Mouse (Mus musculus): ENCODE data around the gene Swap70.

Gene Swap70

DNA sequence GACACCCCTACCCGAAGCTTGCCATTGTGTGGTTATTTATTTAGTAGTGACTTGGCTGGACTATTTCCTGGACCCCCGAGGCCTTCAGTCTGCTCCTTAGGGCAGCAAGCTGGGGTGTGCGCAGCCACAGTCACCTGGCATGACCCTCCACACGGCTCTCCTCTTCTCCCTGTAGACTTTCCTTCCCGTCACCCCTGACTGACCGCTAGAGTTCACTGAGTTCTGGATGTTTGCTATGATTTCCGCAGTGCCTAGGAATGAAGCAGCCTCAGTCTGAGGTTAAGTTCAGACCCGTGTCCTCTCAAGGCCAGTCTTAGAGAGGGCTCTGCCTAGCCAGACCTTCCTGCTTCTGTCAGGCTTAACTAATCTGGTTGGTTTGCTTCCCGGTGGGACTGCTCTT lies 50.3 kb downstream of the Swap70 start:
- DNase-seq (ENCODE audit: low read depth in 1 of 2, low spot score in 2 of 2), result no peak

DNA sequence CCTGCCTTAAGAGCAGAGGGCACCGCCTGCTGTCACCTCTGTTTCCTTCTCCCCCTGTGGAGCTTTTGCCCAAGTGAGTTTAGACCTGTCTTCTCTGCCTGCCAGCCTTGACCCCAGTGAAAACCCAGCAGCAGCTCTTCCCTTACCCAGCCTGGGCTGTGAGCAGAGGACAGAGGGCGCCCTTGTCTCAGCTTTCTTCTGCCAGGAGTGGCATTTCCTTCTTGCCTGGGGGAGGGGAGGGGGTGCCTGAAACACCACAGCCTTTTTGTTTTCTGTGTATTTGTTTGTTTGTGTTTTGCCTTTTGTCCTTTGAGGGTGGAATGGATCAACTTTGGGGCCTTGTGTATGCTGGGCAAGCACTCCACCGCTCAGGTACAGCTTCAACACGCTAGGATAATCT lies 50.9 kb downstream of the Swap70 start:
- DNase-seq (ENCODE audit: low read depth in 1 of 2, low spot score in 2 of 2), result no peak

DNA sequence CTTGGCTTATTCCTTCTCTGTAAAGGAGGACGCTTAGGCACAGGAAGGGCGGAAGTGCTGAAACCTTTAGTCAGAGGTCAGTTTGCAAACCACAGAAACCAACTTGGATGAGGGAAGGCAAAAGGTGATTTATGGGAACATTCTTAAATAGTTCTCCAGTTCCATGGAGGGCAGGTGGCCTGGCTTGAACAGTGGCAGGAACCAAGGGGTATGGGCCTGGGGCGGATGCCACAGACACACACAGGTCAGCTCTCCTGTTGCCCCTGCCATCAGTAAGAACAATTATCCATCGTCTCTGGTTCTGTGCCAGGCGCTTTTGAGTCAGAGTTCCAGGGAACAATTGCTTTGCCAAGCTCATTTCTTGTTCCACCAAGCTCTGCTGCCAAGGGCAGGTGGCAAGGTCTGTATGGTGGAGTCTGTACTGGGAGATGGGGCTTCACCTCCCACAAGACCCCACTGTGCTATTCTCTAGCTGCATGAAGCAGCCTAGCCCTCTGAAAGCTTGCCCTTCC lies 56.3 kb downstream of the Swap70 start:
- DNase-seq (ENCODE audit: low read depth in 1 of 2, low spot score in 2 of 2), result no peak

DNA sequence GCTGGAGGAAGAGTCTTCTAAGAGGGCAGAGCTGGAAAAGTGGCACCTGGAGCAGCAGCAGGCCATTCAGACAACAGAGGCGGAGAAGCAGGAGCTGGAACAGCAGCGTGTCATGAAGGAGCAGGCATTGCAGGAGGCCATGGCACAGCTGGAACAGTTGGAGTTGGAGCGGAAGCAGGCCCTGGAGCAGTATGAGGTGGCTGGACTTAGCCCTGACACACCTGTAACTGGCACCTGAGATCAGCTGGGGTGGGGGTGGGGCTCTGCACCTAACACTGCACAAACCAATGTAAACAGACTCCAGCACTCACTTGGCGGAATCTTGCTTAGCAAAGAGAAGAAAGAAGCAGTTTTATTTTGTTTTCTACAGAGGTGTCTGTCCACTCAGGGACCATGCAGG lies 57.7 kb downstream of the Swap70 start:
- DNase-seq (ENCODE audit: low read depth in 1 of 2, low spot score in 2 of 2), result no peak

DNA sequence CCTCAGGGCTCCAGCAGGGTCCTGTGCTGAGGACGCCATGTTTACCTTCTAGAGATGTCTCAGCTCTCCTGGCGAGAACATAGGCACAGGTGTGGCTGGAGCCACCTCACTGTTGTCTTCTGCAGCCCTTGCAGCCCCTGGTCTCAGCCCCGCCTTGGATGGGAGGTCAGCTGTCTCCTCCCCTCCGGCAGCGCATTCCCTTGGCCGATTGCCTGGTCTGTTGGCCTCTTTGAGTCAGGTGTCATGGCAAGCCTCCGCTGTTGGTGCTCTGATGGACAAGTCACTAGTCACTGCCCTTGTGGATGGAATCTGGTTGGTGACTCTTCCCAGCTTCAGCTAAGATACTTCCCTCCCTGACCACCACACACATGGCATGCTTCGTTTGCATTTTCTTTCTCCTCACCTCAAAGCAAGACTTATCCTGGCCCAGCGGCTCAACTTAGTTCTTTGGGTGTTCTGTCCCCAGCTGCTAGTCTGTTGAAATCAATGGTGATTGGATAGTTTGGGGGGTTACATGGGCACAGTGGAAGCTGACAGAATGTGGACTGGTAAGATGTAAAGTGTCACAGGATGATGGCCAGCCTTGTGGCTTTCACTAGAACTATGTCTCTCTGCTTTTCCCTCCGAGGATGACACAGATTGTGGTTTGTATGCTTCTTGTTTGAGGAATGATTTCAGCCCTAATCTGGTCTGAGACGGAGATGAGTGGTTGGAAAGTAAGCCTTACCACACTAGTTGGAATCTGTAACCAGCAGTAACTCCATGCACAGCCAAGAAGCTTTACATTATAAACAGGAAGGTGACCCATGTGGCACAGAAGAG lies 60.1 kb downstream of the Swap70 start:
- no peak for DNase-seq (ENCODE audit: low read depth in 1 of 2, low spot score in 2 of 2)

DNA sequence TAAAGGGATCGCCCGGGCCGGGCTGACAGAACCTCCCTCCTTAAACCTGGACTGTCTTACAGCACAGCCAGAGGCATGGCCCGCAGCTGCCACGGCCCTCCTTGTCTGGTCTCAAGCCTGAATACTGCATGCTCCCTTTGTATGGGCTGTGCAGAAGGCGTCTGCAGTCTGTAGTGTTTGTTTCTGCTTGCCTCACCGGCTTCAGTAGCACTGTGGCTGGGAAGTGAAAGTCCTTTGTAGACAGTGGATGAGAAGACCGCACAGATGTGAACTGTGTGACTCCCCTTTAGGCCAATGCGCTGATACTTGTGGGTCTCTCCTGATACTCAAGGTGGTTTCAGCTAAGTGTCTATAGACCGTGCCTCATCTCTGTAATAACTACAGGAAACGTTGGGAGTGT lies 61.3 kb downstream of the Swap70 start:
- no peak for DNase-seq (ENCODE audit: low read depth in 1 of 2, low spot score in 2 of 2)

DNA sequence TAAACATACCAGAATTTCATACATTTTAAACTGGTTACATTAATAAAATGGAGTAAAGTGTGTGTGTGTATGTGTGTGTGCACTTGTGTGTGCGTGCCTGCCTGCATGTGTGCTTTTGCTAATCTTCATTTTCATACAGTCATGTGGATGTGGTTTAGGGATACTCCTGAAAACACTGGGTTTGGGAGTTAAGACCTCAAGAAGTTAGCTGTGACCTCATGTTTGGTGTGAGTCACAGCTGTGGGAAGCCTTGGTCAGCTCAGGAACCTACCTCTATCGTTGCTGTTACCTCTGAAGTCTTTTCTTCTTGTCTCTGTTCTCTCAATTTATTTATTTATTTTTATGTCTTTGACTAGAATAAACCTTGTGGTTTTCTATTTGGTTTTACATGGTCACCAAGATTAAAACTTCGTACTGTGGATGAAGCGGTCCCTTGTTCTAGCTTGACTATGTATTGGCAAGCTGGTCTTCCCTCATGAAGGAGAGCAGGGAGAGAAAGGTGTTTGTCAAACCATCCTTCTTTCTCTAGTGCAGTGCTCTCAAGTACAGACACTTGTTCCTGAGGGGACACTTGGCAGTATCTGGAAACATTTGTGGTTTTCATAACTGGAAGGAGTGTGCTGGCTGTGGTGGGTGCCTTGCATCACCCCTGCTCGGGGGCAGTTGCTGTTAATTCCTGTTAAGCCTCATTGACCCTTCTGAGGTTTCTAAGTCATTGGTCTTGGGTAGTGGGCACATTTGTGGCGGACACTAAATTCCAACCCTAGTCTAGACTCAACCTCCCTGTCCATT lies 62.2 kb downstream of the Swap70 start:
- no peak for DNase-seq (ENCODE audit: low read depth in 1 of 2, low spot score in 2 of 2)

DNA sequence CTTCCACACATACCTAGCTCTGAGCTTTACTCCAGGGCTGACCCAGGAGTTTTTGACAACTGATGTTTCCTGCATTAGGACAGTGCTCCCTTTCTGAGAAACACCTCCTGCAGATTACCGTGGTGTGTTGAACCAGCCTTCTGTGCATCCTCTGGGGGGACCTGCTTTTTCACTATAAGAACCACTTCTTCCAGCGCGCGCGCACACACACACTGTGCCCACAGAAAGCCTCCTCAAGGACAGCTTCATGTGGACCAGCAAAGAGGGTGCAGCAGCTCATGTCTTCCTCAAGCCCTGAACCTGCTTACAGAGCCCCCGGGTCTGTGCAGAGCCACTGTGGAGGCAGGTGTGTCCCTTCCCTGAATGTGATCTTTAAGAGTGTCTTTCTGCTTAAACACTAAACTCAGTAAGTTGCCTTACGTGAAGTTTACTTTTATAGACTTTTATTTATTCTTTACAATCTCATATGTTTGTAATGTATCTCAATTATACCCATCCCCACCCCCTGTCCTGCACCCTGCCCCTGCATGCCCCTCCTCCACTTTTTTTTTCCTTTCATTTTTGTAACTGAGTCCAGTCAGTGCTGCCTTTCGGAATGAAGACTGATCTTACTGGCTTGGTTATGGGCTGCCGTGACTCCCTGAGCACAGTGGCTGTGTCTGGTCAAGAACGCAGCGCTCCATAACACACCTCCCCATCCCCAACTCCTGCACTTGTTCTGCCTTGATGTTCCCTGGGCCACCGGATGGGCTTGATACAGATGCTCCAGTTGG lies 63.8 kb downstream of the Swap70 start:
- no peak for DNase-seq (ENCODE audit: low read depth in 1 of 2, low spot score in 2 of 2)

DNA sequence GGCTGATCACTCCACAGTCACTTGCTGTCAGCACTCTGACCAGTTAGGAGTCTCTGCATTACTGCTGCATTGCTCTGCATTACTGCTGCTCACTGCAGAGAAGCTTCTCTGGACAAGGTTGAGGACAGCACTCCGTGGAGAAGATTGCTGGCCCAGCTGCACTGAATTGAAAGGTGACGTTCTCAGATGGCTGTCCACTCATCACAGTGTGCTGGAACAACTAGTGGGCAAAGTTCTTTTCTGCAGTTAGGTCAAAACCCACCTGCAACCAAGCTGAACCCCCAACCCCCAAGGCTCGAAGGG lies 64.3 kb downstream of the Swap70 start:
- DNase-seq (ENCODE audit: low read depth in 1 of 2, low spot score in 2 of 2), result no peak

DNA sequence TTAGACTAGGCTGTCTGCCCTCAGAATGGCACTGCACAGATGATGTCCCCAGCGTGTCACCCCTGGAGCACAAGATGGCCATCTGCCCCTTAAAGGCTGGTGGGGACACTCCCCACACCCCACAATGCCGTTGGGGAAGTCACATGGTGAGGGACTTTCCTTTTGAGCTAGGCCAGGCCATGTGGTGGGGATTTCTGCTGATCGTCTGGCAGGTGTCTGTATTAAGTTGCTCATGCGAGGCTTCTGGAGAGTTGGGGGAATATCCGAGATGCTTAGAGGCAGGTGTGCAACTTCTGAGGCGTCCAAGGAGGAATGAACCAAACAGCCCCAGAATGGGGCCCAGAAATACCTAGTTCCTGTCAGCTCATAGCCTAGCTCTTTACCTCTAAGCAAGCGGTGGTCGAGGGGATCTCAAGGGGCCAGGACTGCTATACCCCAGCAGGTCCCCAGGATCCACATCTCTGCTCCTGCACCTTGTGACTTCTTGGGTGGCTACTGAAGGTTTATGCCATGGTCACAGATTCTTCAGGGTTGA lies 64.8 kb downstream of the Swap70 start:
- no peak for DNase-seq (ENCODE audit: low read depth in 1 of 2, low spot score in 2 of 2)

DNA sequence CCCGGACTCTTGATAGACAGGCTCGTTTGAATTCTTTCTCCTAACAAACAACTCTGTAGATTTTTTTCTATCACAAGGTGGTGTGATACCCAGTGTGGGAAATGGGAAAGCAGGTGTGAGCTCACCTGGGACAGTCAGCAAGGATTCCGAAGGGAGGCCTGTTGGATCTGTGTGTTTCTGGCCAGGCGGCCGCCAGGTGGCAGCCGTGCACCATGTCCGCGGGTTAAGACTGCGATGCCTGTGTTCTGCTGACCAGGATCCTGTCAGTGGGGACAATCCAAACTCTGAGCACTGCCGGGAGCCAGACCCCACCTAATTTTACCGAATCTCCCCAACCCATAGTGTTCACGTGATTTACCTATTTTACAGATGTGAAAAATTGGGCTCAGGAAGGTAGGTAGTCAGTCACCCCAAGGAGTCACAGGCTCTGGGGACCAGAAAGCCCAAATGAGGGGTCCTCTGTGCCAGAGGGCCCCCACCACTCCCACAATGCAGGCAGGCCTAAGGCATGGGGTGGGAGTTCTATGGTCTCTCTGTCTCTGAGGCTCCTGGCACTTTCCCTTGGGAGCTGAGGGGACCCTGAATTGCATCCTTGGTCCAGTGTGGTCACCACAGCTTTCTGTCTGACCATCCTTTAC lies 65.4 kb downstream of the Swap70 start:
- peak; percentile 13 to 48 for DNase-seq (ENCODE audit: low read depth in 1 of 2, low spot score in 2 of 2)

DNA sequence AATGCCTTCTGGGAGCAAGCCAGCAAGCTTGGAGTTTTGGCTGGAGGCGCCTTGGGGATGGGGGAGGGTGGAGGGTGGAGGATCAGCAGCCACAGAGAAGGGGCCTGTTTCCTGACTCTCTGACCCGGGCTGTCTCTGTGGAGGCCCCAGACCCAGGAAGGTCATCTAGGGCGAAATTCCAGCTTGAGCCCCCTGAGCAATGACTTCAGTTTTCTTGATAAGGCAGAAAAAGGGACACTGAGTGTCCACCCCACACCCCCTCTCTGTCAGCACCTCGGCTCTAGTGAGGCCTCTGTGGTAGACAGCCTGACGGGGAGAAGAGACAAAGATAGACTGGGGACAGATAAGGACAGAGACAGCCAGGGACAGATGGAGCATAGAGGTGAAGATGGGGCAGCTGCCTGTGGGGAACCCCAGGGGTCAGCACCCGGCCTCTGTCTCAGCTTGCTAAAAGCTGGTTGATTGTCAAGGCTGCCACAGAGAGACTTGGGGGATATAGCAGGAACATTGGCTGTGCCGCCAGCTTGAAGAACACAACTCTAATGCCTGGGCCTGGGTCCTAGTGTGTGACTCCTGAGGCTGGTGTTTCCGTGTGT lies 66.1 kb downstream of the Swap70 start:
- no peak for DNase-seq (ENCODE audit: low read depth in 1 of 2, low spot score in 2 of 2)

DNA sequence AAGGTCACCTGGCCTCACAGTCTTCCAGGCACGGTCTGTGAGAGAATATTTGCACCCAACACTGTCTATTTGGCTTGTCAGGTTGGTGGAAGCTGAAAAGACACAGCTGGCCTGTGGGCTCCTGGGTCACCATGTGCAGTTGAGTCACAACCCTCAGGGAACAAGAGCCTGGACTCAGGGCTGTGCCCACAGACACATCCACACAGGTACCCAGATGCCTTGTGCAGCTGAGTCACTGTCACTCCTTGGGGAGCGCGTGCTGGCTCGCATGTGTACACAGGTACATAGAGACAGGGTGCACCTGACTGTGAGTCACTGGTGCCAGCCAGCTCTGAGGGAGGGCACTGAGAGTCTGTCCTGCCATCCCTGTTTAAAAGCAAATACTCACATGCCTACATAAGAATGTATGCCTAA lies 66.7 kb downstream of the Swap70 start:
- no peak for DNase-seq (ENCODE audit: low read depth in 1 of 2, low spot score in 2 of 2)

DNA sequence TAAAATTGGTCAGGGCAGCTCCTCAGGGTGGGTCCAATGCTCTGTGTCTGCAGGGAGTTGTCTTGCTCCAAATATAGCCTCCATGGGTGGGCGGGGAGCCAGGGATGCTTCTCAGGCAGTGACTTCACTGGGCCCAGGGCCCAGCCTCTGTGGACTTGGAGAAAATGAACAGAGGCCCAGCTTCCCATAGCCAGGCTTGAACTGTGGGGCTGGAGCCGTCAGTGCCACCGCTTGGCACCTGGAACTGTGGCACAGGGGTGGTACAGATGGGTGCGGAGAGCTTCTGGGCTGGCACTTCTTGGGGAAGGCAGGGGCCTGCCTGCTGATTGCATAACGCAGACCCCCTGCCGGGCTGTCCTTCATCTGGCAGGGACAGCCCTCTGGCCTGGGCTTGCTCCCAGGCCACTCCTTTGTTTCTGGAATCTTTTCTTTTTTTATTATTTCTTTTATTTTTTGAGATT lies 67.2 kb downstream of the Swap70 start:
- no peak for DNase-seq (ENCODE audit: low read depth in 1 of 2, low spot score in 2 of 2)

DNA sequence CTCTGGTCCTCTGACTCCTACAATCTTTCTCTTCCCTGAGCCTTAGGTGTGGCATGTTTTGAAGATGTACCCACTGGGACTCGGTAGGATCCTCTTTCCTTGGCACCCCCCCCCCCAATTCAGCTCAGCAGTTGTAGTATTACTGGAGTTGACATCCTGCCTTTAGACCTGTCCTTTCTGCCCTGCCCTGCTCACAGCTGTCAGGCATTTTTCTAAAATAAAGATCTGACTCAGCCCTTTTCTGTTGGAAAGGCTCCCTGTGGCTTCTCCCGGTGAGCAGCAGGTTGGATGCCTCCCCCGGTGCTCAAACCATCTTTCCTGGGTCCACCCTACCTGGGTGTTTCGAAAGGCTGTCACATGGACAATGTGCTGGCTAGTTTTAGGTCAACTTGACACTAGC lies 68.1 kb downstream of the Swap70 start:
- DNase-seq (ENCODE audit: low read depth in 1 of 2, low spot score in 2 of 2), result no peak

DNA sequence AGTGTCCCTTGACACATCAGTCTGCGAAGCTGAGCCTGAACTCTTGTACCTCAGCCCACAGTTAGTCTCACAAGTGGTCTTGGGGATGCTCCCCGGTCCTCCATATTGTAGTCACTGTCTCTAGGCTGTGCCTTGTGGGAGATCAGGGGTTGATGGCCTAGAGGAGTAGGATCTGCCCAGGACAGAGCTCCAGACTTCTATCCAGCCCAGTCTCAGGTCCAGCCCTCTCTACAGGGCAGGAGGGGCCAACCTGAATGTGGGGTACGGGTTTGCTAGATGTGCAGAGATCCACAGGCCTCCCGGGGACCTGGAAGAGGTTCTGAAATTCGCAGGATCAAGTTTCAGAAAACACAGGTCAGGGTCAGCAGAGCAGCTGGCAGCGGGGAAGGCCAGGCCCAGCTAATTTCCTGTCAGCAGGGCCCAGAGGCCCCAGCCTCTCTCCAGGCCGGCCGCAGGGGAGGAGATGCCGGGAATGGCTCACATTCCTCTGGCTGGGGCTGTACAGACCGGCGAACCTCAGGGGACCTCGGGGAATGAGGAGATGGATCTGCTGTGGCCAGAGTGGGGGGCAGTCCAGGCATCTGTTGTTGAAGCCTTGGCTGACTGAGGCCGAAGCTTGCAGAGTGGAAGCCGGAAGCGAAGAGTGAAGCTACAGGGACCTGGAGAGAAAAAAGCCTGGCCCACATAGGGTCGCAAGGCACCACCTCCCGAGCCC lies 75.5 kb downstream of the Swap70 start:
- DNase-seq (ENCODE audit: low read depth in 1 of 2, low spot score in 2 of 2), result no peak

DNA sequence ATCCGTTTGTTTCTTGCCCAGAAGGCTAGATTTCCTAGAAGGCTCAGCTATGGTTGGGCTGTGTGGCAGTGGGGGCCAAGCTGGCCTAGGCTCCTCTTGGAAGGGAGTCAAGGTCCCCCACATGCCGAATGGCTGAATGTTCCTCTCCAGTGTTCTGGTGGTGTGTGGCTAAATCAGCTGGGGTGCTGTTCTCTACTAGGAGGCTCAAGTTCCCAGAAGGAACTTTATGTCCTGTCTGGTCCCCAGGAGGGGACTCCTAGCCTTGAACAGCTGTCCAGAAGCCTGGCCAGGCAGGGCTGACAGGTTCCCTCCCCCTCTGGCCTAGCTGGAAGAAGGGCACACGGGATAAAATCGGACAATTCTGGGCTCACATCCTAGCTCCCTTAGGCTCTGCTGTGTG lies 76.1 kb downstream of the Swap70 start:
- DNase-seq (ENCODE audit: low read depth in 1 of 2, low spot score in 2 of 2), result no peak

DNA sequence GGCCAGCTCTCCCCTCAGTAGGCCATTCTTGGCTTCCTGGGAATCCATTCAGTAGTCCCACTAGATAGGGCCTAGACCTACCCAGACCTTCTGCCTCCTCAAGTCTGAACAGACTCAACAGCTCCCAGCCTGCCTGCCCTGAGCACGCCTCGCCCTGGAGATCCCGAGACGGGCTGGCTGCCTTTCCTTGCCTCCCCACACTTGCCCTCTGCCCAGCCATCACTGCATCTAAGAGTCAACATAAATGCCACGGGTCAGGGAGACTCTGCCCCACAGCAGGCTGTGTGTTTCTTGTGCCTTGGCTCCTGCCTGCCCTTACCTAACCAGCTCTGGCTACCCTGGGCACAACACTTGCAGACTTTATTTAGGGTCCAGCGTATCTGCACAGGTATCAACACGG lies 76.6 kb downstream of the Swap70 start:
- DNase-seq (ENCODE audit: low read depth in 1 of 2, low spot score in 2 of 2), result no peak

DNA sequence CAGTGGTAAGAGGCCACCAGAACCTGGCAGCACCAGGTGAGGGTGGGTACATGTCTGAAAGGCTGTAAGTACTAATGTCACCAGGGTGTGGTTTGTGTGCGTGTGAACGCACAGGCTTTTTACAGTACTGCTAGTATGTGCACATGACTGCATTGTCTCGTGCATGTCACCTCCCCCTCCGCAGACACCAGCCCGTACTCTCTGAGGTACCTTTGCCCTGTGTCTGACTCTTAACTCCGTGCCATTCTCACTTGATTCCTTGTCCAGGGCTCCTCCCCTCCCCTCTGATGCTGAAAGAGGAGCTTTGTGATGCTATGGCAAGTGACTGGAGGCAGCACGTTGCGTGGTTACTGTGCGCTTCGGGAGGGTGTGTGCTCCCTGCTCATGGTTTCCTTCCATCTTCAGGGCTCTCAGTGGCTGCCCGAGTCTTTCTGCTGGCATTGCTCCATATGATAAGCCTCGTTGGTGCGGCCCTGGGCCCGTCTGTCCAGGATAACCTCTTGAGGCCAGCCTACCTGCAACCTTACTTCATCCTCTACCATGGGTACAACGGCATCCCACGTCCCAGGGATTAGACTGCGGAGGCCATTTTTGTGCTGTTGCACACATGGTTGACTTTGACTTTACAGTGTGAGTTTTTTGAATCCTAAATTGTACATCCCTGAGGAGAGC lies 77.4 kb downstream of the Swap70 start:
- no peak for DNase-seq (ENCODE audit: low read depth in 1 of 2, low spot score in 2 of 2)

All from monocyte, adult 2 months (primary cell).